Mouse (Mus musculus) large intestine, adult 2 months (tissue): Measurements from ENCODE around the gene Tsfm. TPM values are rescaled to one million over a fixed set of nuclear protein-coding genes. Genes with fewer than 3 reads are reported as not detected.
"Not testable (repeated sequence)": the region's sequence is repeated elsewhere in the genome, so short reads cannot be mapped to it uniquely, and the experiment has no call there.

Source experiments
- DNase-seq: peaks from one replicate; pipeline ENCODE4 v3.0.0-alpha.2; 2012; ENCODE audit warnings: low read depth, low spot score
- WGBS: fragments of 180-500 bp; shearing (Covaris S2); methylation state at CpG from one replicate; pipeline ENCODE4 v1.1.7; 2018; 5-methylcytosine and 5-hydroxymethylcytosine counted together
- polyA plus RNA-seq: library from polyadenylated mRNA; depleted of rRNA; stranded (reverse); fragments of >200 nt; gene quantifications from 2 replicates; pipeline ENCODE4 v1.2.3, GENCODE M21; 2012

Gene Tsfm
- polyA plus RNA-seq, 1 experiment = 39.0 TPM

DNA sequence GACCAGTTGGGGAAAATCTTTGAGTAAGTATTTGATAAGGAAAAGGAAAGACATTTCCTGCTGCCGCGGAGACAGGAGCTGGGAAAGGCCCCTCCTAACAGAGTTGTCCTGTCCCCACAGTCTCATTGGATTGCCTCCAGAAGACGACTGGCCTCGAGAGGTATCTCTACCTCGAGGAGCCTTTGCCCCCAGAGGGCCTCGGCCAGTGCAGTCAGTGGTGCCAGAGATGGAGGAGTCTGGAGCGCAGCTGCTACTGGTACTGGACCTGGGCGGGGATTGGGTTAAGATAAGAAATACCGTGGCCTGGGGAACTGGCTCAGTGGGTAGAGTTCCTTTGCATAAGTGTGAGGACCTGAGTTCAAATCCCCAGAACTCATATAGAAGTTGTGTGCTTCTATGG, 35.3 kb upstream of the Tsfm start:
- DNase-seq = no peak
- 59% methylated on average over 9 of the region's 9 CpGs for WGBS

DNA sequence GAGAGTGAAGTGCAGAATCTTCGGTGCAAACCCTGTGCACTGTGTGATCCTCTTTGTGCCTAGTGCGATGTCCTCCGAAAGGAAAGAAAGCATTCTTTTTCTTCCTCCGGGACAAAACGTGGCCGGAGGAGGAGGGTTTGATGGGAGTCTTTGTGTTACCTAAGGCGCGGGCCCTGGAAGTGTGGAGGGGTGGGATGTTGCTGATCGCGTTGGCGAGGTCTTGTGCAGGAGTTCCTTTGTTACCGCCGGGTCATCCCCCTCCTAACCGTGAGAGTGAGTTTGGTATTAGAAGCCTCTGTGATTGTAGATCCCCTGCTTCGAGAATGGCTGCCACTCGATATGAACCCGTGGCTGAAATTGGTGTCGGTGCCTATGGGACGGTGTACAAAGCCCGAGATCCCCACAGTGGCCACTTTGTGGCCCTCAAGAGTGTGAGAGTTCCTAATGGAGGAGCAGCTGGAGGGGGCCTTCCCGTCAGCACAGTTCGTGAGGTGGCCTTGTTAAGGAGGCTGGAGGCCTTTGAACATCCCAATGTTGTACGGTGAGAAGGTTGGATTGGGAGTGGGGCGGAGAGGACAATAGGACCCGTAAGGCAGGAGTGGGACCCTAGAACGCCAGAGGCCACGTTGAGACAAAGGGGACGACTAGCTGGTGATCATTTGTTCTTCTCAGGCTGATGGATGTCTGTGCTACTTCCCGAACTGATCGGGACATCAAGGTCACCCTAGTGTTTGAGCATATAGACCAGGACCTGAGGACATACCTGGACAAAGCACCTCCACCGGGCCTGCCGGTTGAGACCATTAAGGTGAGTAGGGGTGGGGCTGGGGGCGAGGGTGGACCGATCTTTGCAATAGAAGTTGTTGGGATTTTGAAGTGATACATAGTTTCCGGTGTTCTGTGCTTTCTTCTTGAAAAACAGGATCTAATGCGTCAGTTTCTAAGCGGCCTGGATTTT, 33.6 kb upstream of the Tsfm start:
- DNase-seq = no peak
- WGBS = 8% methylated on average over 37 of the region's 37 CpGs

DNA sequence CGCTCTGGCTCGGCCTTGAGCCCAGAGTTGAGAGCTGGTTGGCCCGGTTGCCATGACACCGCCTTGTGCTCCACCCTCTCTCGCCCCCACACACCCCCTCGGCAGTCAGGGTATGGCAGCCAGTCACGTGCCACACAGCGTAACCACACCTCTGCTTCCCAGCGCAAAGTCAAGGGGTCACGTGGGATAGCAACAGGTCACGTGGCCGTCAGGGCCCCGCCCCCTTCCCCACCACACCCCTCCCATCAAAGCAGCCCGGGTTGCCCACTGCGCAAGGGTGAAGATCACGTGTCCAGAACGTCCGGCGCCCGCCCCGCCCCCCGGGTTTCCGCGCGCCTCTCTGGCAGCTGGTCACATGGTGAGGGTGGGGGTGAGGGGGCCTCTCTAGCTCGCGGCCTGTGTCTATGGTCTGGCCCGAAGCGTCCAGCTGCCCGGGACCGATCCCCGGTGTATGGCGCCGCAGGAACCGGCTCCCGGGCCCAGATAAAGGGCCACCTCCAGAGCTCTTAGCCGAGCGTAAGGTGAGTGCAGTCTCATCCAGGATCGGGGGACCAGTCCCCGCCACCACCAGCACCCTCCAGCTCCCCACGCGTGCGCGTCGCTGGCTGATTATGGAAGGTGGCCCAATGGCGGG, 32.7 kb upstream of the Tsfm start, which contains the start of gene Cdk4:
TSS of gene Cdk4 (plus strand) at position 296 of the 634 bp plus-strand sequence.
- WGBS = under 1% methylated on average over 46 of the region's 46 CpGs

DNA sequence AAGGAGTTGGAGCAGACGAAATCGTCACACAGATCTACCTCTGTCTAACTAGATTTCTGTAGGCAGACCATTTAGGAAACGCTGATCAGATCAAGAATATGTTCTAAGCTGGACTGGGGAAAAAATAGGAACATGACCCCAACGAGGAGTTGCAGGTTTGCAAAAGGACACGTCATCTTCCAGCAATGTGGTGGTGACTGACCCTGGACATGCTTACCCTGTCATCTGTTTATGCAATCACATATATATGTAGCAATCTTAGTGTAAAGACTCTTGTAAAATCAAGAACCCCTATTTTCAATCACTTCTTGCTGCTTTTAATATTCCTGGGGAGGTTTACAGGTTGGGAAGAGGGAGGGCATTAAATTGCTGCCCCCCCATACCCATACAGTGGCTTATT, 31.9 kb upstream of the Tsfm start:
- 64% methylated on average over 5 of the region's 5 CpGs for WGBS
- DNase-seq = no peak

More for the DNA sequence above, 32.7 kb upstream of the Tsfm start, which contains the start of gene Cdk4:
- peak; percentile 81 for DNase-seq

DNA sequence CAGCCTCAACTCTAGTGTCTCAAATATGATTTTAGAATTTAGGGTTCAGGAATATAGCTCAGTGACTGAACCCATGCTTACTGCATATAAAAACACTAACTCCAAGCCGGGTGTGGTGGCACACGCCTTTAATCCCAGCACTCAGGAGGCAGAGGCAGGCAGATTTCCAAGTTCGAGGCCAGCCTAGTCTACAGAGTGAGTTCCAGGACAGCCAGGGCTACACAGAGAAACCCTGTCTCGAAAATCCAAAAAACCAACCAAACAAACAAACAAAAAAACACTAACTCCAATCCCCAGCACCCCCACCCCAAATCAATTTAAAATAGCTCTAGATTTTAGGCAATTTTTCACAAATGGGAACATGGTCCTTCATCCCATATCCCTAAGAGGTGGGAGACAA, 31.5 kb upstream of the Tsfm start:
- DNase-seq = not testable (repeated sequence)
- WGBS = 73% methylated on average over 4 of the region's 4 CpGs

DNA sequence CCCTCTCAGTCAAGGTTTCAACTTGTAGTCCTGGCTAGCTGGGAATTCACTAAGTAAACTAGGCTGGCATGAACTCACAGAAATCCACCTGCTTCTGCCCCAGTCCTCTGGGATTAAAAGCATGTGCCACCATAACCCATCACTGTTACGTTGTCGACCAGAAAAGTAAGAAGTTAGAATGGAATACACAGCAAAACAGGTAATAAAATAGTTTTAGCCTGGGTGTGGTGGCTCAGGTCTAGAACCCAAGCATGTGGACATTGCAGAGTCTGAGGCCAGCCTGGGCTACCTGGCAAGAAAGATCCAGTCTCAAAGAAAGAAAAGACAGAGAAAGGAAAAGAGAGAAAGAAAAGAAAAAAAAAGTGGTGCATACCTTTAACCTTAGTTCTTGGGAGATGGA, 30.9 kb upstream of the Tsfm start:
- DNase-seq = no peak
- WGBS = 71% methylated on average over 2 of the region's 2 CpGs

DNA sequence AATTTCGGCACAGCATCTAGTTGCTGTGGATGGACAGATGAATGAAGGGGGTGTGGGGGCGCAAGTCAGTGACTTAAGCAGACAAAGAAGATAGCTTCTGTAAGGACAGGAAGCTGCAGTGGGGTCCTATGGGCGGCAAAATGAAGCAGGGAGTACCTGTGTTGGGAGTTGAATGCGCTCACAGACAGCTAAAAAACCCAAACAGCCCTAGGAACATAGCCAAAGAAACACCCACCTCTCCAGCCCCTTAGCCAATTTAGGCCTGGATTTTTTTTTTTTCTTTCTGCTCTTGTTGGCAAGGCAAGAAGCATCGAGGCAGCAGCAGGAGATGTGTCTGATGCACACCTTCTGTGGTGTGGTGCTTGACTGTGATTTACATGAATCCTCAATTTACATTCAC, 30.4 kb upstream of the Tsfm start:
- WGBS = 81% methylated on average over 5 of the region's 5 CpGs
- no peak for DNase-seq

DNA sequence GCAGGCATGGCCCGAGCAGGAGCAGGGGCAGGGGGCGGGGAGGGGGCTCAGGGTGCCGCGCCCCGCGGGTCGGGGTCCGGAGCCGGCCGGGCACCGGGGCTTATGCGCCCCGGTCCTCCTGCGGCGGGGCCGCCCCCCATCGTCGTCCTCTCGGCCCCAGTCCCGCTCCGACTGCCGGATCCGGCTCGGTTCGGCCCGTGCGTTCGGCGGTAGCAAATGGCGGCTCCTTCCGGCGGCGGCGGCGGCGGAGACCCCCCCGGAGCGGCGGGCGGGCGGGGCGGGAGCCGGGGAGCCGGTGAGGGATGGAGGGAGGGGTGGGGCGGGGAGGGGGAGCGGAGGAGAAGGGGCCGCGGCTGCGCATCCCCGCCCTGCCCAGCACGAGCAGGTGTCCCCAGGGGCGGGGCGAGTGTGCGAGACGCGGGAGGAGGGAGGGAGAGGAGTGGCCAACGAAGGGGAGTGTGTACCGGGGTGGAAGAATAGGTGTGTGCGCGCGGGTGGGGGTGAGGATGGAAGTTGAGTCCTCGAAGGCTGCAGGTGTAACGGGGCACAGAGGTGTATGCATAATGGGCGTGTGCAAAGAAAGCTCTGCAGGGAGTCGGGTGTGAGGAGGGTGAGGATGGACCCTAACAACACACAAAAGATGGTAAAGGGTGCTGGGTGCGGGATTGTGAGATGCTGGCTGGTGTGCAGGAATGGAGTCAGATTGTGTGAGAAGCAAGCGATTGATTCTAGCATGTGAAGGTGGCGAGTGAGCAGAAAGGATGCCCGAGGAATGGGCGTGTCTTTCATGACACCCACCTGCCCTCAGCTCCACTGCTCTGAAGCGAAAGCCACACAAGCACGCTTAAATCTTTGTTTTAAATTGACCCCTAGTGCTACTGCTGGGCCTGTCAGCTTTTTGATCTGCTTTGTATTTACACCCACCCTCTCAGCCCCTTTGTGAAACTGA, 29.6 kb upstream of the Tsfm start, which contains the start of gene March9:
TSS of gene March9 (minus strand) at position 217 of the 949 bp plus-strand sequence.
- peak; percentile 60 for DNase-seq
- whole genome bisulfite sequencing = under 1% methylated on average over 61 of the region's 72 CpGs

DNA sequence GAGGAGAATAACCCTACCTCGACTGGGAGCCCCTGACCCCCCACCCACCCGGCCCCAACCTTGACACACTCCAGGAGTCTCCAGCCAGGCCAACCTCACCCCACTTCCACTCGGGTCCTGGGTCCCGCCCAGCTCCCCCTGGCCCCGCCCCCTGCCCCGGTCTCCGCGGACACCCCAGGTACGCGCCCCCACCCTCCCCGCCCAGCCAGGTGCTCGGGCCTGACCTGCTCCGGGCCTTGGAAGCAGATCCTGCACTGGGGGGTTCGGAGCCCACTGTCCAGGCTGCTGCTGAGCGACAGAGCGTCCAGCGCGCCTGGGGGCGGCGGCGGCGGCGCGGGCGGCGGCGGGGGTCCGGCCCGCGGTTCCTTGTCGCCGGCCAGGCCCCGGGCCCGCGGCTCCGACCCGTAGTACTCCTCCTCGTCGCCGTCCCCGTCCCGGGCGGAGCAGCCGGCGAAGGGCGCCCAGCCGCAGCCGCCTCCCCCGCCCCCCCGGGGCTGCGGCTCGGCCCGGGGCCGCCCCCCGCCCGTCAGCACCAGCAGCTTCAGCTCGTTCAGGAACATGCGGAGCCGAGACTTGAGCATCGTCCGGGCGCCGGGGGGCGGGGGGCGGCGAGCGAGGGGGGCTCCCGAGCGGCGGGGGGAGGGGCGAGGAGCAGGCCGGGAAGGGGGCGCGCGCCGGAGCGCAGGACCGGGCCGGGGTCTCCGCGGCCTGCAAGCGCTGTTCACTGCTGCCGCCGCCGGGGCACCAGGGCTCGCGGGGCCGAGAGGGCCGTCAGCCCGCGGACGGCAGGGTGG, 28.7 kb upstream of the Tsfm start:
- WGBS = 2% methylated on average over 75 of the region's 92 CpGs
- no peak for DNase-seq

DNA sequence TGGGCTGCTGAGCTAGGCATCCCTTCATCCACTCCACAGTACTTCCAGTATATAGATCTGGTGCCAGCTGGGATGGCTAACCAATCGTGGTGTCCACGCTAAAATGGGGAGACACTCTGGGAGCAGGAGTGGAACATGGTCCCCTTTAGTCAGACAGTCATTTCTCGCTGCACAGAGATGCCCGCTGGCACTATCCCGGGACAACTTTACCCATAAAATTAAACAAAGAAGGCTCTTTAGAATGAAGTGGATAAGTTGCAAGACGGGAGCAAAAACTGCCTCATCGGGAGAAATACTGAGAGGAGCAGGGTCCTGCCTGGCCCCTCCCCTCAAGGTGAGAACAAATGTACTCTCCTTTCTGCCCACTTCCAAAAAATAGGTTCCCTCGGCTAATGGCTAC, 28.1 kb upstream of the Tsfm start:
- WGBS = 2% methylated on average over 8 of the region's 8 CpGs
- DNase-seq = no peak

DNA sequence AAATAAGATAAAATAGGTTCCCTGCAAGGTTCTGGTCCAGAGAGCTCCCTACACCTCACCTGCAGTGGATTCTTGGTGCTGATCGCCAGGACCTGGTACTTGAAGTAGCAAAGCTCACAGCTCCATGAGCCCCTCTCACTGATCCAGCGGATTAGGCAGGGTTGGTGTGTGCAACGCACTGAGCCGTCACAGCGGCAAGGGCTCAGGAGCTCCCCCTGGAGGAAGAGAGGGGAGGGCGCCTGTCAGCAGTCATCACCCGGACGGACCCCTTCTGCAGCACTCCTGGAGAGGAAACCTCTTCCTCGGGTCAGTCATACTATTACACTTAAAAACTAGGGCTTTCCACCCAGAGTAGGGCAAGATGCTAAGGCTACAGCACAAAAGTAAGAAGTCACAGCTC, 27.5 kb upstream of the Tsfm start:
- WGBS = 2% methylated on average over 9 of the region's 9 CpGs
- no peak for DNase-seq

DNA sequence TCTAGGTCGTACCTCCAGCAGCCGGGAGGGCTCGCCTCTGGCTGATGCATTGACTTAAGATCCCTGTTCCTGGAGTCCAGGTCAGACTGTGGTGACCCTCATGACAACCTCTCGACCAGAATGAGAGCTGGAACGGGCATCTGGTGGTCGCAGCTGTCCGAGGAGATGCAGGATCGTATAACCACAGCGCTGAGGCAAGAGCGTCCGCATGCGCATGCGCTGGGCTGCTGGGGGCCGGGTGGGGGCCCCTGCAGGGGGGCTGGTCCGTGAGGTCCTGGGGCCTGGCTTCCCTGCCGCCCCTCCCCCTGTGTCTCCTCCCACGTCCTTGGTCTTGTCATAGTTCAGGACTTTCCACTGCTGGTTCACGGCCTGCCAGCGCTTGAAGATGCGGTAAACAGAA, 25.9 kb upstream of the Tsfm start:
- DNase-seq = no peak
- 92% methylated on average over 20 of the region's 20 CpGs for WGBS

DNA sequence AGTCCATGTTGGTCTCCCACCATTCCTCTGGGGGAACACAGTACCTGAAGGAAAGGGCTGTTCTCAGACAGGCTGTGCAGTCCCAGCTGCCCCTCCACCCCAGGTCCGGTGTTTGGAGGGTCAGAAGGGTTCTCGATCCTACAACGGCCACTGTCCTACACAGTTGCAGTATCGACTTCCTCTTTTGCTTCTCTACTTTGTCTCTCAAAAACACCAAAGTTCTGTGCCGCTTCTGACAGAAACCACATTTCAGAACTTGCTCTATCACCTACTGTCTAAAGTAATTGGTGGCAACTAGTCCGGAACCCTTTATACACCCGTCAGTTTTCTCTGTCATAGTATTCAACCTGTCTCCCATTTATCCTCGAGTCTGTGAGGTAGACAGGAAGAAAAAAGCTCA, 24.8 kb upstream of the Tsfm start:
- DNase-seq = no peak
- WGBS = 78% methylated on average over 8 of the region's 8 CpGs

DNA sequence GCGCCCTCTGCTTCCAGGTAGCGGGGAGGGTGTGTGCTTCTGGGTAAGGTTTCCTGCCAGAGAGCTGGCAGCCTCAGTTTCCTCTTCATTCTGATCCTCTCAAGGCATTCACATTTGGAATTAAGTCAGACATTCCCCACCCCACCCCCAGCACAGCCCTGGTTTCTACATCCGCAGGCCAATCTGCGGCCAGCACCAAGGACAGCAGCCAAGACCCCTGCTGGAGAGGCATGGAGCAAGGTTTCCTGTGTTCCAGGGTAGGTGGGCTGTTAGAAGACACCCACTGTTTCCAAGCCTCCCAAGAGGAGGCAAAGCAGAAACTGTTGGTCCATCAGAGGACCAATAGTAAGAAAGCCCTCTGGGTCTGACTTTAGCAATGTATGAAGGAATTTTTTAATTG, 24.0 kb upstream of the Tsfm start:
- 87% methylated on average over 4 of the region's 4 CpGs for WGBS

DNA sequence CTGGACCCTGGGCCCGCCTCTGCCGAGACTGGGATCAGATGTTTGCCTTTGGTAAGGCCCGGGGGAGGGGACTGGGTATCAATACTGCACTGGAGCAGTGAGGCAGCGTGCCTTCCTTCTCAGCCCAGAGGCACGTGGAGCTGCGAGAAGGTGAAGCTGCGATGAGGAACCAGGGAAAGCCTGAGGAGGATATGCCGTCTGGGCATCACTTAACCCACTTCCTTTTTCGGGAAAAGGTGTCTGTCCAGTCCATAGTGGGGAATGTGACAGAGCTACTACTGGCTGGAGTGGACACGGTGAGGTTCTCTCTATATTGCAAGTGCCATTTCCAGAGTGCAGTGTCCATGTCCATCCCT, 19.5 kb upstream of the Tsfm start:
- no peak for DNase-seq
- 15% methylated on average over 10 of the region's 10 CpGs for WGBS

More for the DNA sequence above, 24.0 kb upstream of the Tsfm start:
- DNase-seq = no peak

DNA sequence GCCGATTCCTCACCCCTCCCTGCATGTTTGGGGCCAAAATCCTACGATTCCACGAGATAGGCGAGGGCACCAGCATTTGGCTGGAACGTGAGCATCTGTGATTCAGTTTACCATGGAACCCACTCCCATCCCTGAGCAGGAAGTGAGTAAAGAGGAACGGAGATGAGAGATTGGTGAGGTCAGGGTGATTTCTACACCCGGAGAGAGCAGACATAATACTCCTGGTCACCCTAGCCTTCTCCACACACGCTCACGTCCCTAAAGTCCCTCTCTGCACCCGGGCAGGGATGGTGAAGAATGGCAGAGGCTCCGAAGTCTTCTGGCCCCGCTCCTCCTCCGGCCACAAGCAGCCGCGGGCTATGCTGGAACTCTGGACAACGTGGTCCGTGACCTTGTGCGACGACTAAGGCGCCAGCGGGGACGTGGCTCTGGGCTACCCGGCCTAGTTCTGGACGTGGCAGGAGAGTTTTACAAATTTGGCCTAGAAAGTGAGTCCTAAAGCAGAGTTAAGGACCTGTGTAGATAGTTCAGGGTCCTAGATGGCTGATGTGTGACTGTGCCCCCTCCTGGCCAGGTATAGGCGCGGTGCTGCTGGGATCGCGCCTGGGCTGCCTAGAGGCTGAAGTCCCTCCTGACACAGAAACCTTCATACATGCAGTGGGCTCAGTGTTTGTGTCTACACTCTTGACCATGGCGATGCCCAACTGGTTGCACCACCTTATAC, 18.9 kb upstream of the Tsfm start:
- 2% methylated on average over 29 of the region's 29 CpGs for WGBS
- DNase-seq = no peak

DNA sequence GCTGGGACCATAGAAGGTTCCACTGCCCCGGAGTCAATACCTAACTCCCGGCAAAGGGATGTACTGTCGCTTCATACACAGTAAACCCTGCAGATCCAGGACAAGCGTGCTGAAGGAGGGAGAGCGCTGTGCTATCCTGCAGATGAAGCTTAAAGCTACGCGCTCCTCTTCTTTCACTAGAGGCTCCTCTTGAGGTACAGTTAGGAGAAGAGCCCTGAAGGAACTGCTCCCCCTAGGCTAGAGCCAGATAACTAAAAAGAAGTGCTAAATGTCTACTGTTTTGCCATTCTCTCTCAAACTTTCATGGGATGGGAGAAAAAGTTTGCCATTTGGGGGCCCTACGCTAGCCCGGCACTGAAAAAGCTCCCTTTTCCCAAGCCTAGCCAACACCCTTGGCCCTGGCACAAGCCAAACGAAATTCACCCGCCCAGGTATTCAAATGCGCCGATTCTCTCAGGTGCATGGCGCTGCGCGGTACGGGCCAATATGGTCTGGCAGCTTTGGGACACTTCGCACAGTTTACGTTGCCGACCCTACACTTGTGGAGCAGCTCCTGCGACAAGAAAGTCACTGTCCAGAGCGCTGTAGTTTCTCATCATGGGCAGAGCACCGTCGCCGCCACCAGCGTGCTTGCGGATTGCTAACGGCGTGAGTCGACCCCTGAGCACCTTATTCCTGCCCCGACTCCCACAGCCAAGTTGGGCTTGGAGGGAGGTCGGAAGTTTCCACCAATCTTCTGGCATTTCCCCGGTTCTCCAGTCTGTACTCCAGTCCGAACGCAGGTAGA, 18.2 kb upstream of the Tsfm start:
- no peak for DNase-seq
- WGBS = 3% methylated on average over 35 of the region's 35 CpGs

DNA sequence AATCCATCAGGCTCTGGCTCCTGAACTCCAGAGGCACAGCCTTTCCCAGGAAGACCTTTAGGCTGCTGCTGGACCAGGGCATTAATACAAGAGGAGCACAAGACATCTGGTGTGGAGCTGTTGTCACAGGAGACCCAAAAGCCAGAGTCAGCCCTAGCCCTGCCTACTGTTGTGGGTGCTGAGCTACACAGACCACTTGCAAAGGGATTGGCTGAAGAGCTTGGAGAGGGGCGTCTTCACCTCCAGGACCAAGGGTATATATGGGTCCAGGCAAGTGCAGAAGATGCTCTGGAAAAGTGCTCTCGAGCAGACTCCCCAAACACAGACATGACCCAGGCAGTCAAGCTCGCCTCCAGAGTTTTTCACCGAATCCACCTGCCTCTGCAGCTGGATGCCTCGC, 17.3 kb upstream of the Tsfm start, which contains the start of gene Cyp27b1:
TSS of gene Cyp27b1 (plus strand) at position 297 of the 400 bp plus-strand sequence.
- DNase-seq = no peak
- WGBS = 40% methylated on average over 5 of the region's 5 CpGs
